Mouse (Mus musculus): ENCODE measurements around the gene Rdh5.
A peak's percentile ranks its signal among the peaks of the same experiment; 100 is the strongest.

Gene Rdh5

DNA sequence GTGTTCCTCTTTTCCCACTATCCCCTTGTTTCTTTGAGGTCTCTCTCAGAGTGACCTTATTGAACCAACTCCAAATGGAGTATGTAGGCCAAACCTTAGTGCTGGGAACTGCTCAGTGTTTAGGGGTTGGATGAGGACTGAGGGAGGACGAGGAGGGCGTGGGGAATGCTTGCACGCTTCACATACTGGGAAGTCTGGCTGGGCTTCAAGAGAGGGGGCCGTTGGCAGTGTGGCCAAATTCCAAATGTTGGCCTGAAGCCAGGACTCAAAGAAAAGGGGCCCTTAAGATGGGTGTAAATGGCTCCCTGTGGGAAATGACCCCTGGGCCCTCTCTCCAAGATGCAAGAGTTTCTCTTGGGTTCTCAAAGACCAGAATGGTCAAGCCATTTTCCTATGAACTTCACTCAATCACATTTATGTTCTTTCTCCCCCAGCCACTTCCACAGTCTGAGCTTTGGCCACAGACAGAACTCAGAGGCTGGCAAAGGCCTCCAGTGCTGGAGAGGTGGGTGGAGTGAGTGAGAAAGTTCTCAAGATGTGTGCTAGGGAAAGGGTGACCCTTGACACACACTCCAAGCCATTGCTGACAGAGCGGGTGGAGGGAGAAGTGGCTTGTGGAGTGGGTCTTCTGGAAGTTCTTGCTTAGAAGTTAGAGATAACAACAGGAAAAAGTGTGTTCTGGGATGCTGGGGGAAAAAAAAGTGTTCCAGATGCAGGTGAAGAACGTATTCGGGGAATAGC lies 7.1 kb upstream of the Rdh5 start:
- peak in 1 of 2 experiments; percentile 14 for DNase-seq (ENCODE audit: low spot score in 2 of 2)

GRCm38 (mm10) chr10:128928356-128928755 lies 5.7 kb upstream of the Rdh5 start:
- peak in 1 of 2 experiments; percentile 14 for DNase-seq (ENCODE audit: low spot score in 2 of 2)

DNA sequence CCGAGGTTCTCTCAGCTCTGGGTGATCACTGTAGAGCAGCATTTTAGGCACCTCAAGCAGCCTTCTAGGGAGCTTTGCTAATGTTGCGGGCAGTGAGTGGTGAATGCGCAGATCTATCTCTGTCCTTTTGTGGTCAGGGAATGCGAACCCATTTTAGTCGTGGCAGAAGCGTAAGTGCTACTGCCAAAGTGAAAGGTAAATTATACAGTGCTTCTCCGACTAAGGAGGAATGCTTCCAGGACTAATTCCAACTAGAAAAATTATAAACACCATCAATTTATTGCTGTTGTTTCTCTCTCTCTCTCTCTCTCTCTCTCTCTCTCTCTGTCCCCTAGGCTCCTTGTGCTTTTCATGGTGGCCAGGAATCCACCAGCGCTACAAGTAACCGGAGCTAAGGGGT lies 1.2 kb upstream of the Rdh5 start, which contains the start of gene Bloc1s1:
Gene Bloc1s1 (minus strand): TSS at position 101 of the 400 bp plus-strand sequence.
- no peak for DNase-seq (ENCODE audit: low spot score in 2 of 2)

DNA sequence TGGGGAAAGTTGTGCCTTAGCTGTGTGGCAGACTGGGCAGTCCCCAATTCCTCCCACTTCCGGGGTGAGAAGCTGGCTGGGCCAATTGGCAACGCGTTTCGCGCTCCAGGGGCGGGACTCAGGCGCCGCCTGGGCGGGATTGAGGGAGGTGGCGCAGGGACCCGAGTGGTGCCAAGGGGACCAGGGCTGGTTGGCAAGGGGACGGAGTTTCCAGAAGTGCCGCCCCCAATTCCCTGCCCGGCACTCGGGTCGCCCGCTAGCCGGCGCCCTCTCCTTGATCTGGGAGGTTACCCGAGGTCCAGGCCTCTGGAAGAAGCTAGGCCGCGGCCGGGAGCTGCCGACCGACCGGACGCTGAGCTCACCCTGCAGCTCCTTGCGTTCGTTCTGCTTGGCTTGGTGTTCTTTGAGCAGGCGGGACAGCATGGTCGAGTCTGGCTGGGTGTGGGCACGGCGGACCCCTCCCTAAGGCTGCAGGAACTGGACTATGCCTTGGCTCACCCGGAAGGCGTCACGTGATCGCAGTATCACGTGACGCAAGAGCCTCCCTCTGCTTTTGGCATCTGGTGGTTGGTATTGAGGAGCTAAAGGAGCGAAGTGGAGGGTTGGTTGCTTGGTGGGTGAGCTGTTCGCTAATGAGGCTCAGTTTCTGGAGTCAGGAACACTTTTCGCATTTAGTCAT lies 464 bp upstream of the Rdh5 start:
- DNase-seq (ENCODE audit: low spot score in 2 of 2) = peak; percentile 93 to 94

DNA sequence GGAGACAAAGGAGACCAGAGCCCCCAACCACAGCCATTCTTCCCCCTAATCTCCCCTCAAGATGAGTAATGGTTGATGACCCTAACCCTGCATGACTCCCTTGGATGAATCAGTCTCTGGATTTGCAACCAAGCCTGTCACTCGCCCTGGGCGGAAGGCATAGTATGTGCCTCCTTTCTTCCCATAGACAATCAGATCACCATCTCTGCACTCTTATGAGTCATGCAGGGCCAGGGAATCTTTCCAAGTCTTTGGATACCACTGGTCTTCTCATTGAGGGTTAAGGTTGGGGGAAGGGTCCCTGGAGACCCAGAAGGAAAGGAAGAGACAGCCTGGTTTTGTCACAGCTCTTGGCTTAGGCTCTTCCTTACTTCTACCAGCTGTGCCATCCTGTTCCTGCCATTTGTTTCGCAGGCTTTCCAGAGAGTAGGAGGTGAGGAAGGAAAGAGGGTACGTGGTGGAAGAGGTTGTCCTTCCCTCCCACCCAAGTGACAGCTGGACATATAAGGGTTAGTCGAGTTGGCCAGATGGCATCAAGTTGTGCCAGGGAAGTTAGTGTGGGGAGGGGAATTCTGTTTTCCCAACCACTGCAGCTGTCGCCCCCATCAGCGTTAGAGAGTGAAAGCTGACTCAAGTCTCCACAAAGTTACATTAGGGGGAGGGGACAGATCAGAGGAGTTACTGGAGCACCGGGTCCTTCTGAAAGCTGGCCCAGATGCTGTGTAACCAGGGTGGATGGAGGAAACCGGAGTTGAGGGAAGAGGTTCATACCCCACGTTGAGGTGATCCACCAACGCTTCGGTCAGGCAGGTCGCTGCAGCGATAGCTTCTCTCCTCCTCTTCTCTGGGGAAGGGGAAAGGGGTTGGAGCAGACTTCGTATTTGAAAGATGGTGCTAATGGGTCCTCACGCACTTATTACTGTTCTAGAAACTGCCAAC lies 536 bp downstream of the Rdh5 start:
- DNase-seq (ENCODE audit: low spot score in 2 of 2) = no peak

DNA sequence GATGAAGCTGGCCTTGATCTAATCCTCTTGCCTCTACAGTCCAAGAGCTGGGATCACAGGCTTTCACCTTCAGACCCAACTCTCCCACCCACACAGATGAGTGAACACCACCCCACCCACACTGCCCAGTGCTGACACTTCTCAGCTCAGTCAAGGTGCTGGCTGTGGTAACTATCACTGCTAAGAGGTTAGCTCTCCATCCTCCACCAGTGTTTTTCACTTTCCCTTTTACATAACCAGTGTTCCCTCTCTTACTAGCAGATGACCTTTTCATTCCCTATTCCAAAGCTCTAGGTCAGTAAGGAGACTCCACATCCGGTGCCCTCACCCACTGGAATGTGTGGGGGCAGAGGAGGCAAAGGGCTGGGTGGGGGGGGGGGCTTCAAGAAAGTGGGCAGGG lies 1.4 kb downstream of the Rdh5 start:
- no peak for DNase-seq (ENCODE audit: low spot score in 2 of 2)

GRCm38 (mm10) chr10:128920736-128921161 lies 1.9 kb downstream of the Rdh5 start:
- peak in 1 of 2 experiments; percentile 57 for DNase-seq (ENCODE audit: low spot score in 2 of 2)

GRCm38 (mm10) chr10:128919966-128920365 lies 2.7 kb downstream of the Rdh5 start:
- no peak for DNase-seq (ENCODE audit: low spot score in 2 of 2)

DNA sequence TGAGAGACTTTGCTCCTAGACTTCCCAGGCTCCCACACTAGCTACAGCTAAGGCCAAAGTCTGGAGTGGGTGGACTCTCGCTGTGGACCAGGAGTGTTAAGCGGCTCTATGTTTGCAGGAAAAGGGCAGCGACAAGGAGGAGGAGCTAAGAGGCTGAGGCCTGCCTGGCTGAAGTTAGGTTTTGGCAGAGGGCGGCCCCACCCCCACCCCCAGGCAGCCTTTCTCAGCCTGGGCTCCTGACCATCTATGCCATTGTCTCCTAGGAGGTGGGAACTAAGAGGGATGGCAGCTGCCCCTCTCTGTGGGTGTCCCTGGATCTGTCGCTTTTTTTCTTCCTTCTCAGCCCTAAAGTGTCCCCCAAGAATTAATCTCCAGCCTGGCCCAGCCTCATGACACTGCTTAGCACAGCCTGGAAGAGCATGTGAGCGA lies 3.5 kb downstream of the Rdh5 start:
- no peak for DNase-seq (ENCODE audit: low spot score in 2 of 2)

DNA sequence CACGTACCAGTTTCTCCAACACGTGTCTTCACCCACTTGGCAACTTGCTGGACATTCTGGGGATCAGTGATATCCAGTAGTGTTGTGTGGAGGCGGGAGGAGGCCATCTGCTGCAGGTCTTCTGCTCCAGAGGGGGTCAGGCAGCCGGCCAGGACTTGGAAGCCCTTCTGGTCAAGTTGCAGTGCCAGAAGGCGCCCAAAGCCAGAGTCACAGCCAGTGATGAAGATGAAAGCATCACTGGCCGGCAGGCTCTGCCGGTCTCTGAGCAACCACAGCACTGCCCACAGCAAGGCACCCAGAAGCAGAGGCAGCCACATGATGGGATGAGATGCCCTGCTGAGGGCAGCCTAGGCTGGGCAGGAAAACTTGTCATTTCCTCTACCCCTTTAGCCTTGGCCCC lies 4.4 kb downstream of the Rdh5 start:
- no peak for DNase-seq (ENCODE audit: low spot score in 2 of 2)

DNA sequence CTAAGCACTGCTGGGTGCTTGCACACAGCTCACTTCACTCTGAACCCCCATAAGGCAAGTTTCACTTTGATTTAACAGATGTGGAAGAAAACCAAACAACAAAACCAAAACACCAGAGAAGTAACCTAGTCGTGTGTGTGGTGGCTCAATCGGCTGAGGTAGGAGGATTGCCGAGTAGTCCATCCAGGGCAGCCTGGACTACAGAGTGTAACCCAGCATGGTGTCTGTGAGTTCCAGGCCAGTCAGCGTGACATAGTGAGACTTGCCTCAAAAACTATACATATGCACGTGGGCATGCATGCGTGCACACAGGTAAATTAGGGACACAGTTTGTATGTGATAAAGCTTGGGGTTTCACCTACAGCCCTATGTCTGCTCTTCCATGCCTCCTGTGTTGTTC lies 5.3 kb downstream of the Rdh5 start:
- DNase-seq (ENCODE audit: low spot score in 2 of 2) = no peak

DNA sequence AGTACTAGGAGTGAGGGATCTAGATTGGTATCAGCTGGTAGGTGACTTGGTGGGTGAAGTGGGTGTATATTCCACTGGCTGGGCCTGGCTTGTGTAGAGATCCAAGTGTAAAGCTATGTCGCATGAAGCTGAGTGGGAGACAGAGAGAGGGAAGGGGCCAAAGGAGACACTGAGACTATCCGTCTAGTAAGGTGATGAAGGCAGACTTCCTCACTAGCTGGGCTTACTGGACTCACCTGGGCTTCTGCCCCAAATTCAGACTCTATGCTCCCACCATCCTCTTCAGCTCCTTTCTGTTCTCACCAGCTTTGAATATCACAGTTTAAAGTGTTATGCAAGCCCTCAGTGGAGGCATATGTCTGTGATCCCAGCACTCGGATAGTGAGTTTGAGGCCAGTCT lies 6.0 kb downstream of the Rdh5 start:
- no peak for DNase-seq (ENCODE audit: low spot score in 2 of 2)

DNA sequence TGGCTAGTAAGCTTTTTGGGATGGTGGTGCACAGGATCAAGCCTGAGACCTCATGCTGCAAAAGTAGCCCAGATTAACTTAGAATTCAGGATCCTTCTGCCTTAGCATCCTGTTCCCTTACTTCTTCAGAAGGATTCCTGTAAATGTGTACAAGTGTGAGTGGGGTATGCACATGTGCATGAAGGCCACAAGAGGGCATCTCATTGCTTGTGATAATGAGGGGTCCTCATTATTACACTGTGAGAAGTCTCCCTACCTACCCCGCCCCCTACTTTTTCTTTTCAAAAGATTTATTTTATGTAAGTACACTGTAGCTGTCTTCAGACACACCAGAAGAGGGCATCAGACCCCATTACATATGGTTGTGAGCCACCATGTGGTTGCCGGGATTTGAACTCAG lies 7.1 kb downstream of the Rdh5 start:
- no peak for DNase-seq (ENCODE audit: low spot score in 2 of 2)

DNA sequence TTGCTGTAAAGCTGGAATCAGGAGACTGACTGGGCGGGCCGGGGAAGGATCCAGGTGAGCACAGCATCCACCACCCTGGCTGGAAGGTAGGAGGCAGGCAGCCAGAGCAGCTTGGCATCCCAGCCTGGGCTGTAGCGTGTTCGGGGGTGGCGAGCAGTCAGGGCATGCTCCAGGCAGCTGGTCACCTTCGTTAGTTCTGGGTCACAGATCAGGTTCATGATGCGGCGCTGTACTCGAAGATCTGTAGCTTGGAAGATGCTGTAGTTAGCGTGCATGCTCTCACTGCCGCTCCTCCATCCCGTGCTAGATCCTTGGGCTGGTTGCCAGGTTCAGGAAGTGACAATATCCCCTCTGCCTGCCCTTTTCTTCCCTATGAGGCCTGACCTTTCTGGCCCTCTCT lies 9.0 kb downstream of the Rdh5 start:
- no peak for DNase-seq (ENCODE audit: low spot score in 2 of 2)

DNA sequence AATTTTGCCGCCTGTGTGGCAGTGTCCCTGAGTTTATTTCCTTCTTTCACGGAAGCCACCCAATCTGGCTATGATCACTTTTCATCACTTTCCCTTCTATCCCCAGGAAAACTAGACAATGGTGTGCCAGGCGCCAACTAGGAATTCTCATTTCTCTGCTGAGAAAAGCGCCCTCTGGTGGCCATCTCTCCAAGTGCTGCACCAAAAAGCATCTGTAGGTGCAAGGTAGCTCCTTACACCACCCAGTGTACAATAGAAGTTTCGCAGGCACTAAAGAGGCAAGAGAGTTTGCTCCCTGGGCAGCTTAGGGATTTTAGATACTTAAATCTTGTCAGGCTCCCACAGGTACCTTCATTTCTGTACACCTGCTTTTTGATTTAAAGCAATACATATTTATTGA lies 9.5 kb downstream of the Rdh5 start:
- peak; percentile 77 to 91 for DNase-seq (ENCODE audit: low spot score in 2 of 2)

DNA sequence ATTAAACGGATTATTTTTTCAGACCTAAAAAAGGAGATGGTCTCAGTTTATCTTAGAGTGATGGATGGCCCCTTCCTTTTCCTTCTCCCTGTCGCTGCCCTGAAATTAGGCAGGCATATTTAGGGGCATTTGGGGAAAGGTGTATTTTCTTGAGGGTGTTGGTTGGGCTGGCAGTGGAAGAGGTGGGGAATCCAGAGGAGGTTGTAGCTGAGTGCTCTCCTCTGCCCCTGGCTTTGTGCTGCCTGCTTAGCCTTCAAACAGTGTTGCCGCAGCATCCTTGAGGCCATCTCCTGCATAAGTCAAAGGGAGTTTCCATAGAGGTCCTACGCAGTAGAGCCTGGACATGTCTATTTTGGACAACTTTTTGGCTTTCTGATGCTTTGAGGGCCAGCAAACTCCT lies 9.9 kb downstream of the Rdh5 start:
- DNase-seq (ENCODE audit: low spot score in 2 of 2) = no peak

DNA sequence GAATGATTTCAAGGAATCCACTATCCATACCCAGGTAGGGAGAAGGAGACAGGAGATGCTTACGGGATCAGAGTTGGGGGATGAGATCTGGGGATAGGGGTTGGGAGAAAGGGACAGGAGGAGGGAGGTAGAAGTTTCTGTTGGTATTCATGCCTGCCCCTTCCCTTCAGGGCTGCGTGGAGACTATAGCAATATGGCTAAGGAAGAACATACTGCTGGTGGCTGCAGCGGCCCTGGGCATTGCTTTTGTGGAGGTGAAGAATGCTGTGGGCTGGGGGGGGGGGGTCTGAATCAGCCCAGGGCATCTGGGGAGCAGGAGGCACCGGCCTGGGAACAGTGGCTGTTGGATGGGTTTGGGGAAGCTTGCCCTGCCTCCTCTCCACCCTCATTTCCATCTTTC lies 10.4 kb downstream of the Rdh5 start:
- DNase-seq (ENCODE audit: low spot score in 2 of 2) = no peak

DNA sequence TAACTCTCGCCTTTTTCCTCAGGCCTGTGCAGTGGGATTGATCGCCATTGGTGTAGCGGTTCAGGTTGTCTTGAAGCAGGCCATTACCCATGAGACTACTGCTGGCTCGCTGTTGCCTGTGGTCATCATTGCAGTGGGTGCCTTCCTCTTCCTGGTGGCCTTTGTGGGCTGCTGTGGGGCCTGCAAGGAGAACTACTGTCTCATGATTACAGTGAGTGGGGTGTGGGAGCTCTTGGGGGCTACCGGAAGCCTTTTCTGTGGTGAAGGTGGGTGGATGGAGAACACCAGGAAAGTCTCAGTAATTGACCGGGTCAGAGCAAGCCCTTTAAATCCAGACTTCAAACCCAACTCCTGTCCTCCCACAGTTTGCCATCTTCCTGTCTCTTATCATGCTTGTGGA lies 11.3 kb downstream of the Rdh5 start:
- DNase-seq (ENCODE audit: low spot score in 2 of 2) = no peak

DNA sequence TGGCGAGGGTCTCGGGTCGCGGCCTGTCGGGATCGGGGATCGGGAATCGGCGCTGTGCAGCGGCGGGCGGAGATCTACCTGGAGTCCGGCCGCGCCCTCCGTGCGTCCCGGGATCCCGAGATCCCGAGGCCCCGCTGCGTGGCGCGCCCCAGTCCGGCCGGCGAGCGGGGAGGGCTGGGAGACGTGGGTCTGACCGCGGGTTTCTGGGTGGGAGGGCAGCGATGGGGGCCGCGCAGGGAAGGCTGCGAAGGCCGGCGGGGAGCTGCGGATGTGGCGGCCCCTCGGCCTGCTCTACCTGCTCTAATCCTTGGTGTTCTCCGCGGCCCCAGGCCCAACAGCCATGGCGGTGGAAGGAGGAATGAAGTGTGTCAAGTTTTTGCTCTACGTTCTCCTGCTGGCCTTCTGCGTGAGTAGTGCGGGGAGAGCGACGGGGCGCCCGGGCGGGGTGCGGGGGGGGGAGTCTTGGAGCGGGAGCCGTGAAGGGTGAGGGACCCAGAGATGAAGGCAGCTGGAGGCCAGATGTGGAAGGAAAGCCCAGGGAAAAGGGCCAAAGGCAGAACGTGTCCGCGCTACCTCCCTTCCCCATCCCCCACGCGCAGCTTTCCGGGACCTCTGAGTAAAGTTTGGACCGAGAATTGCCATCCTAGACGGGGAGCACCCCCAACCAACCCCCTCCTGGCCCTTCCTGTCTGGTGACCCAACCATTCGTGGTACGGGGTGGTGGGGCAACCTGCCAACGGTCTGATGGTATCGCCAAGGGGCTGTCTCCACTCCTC lies 12.4 kb downstream of the Rdh5 start:
- DNase-seq (ENCODE audit: low spot score in 2 of 2) = peak; percentile 59 to 66

DNA sequence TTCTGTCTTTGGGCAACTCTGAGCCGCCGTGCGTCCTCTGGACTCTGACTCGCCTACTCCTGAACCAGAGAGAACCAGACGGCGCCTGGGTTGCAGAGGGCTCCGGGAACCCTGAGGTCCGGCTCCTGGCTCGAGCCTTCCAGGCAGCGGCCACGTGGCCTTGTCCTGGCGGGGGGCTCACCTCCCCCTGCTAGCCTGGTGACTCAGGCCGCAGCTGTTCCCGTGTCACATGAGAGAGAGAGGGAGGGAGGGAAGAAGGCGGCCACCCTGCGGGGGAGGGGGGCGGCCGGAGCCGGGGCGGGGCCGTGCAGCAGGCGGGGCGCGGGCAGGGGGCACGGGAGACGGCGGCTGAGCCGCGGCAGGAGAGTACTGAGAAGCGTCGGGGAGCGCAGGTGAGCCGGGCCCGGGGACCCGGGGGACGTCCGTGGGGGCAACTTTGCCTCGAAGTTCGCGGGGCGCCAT lies 13.1 kb downstream of the Rdh5 start:
- peak; percentile 90 to 91 for DNase-seq (ENCODE audit: low spot score in 2 of 2)

DNA sequence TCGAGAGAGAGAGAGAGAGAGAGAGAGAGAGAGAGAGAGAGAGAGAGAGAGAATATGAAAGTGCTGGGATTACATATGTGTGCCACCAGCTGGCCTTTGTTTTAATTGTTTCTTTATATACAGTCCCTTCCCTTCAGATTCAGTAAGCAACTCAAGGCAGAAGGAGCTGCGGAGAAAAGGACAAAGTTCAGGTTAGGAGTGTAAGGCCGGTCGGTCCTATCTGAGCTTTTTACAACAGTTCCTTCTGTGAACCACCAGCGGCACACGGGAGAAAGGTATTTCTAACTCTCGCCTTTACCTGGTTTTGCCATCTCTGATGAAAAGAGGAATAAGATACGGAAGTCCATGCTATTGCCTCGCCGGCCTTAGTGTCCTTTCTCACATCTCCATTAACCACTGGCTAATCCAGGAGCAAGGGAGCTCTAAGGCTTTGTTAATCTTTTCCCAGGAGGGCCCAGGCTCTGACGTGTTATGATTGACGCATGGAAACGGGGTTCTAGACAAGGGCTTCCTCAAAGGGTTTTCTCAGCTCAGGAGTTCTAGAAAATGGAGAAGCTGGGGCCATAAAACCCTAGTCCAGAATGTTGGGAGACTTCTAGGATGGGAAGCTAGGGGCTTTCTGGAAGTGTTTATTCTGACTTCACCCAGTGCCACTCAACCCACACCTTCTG lies 13.8 kb downstream of the Rdh5 start:
- DNase-seq (ENCODE audit: low spot score in 2 of 2) = no peak
